Mouse (Mus musculus) bone marrow, adult 2 months (tissue): ENCODE data around the gene Adora3. TPM values are rescaled to one million over a fixed set of nuclear protein-coding genes. Genes with fewer than 3 reads are reported as not detected.

Experiments used
- H3K27ac ChIP-seq: fragments of 200-500 bp; 2 replicates; pipeline ENCODE4 v1.5.1; 2012; ENCODE audit warnings: low read depth, mild to moderate bottlenecking, control low read depth, inconsistent platforms, low read length; ENCODE audit not compliant: control insufficient read depth, poor library complexity, insufficient read depth
- H3K4me1 ChIP-seq: fragments of 200-500 bp; 2 replicates; pipeline ENCODE4 v1.6.1; 2011; ENCODE audit warnings: low read length; ENCODE audit not compliant: control insufficient read depth, insufficient read depth
- H3K4me3 ChIP-seq: fragments of 200-500 bp; replicated peaks from 2 replicates; pipeline ENCODE3; 2011; ENCODE audit warnings: mild to moderate bottlenecking, low read depth, low read length, control low read depth; ENCODE audit not compliant: control insufficient read depth
- CTCF ChIP-seq: fragments of 200-500 bp; IDR thresholded peaks from 2 replicates; pipeline ENCODE4 v1.5.1; 2011; ENCODE audit warnings: low read length, control low read depth; ENCODE audit not compliant: control insufficient read depth, insufficient read depth
- POLR2A ChIP-seq: fragments of 200-500 bp; IDR thresholded peaks from 2 replicates; pipeline ENCODE4 v1.6.1; 2011; ENCODE audit warnings: low read depth, mild to moderate bottlenecking, control low read depth, low read length, borderline replicate concordance; ENCODE audit not compliant: control insufficient read depth
- WGBS: fragments of 180-500 bp; shearing (Covaris S2); methylation state at CpG from one replicate; pipeline ENCODE4 v1.1.7; 2018; 5-methylcytosine and 5-hydroxymethylcytosine counted together
- polyA plus RNA-seq: library from polyadenylated mRNA; stranded (reverse); fragments of >200 nt; gene quantifications from 2 replicates; pipeline ENCODE4 v1.2.4, GENCODE M21; 2011; ENCODE audit warnings: low replicate concordance; ENCODE audit not compliant: missing spikeins, insufficient read depth, insufficient read length

Adora3 gene
- polyA plus RNA-seq, 1 experiment: 3.4 TPM

- Histone ChIP-seq H3K4me3 (no peak overlapping the region), H3K4me1 (peaks cover 1% of the 10 kb centered on the region), H3K27ac (no peak overlapping the region)
- 80% methylated on average over 9 of the region's 9 CpGs for WGBS
- TF ChIP-seq POLR2A: no peak
- TF ChIP-seq CTCF: no peak
These were observed 54.0 kb downstream of the Adora3 start for GRCm38 (mm10) chr3:105924616-105925015.

GRCm38 (mm10) chr3:105927561-105928194, 57.0 kb downstream of the Adora3 start:
- WGBS: 79% methylated on average over 7 of the region's 7 CpGs
- Histone ChIP-seq H3K4me1 (no peaks in the 10 kb centered on the region; the same call in none of the 2 replicates), H3K4me3 (no peak overlapping the region), H3K27ac (no peak overlapping the region)
- TF ChIP-seq POLR2A (no peak), CTCF (no peak)

- WGBS: 31% methylated on average over 3 of the region's 3 CpGs
- TF ChIP-seq POLR2A (no peak), CTCF (no peak)
- H3K4me1 ChIP-seq: no peaks in the 10 kb centered on the region; the same call in none of the 2 replicates
These were observed 57.5 kb downstream of the Adora3 start for GRCm38 (mm10) chr3:105928195-105928569.

GRCm38 (mm10) chr3:105928781-105929180, 58.1 kb downstream of the Adora3 start:
- Histone ChIP-seq H3K4me1 (no peaks in the 10 kb centered on the region; the same call in none of the 2 replicates), H3K4me3 (no peak overlapping the region), H3K27ac (no peak overlapping the region)
- TF ChIP-seq CTCF (no peak), POLR2A (no peak)
- 81% methylated on average over 6 of the region's 6 CpGs for WGBS

More at GRCm38 (mm10) chr3:105928195-105928569, 57.5 kb downstream of the Adora3 start:
- H3K27ac ChIP-seq: no peak overlapping the region
- H3K4me3 ChIP-seq: no peak overlapping the region

- TF ChIP-seq POLR2A: no peak
- 43% methylated on average over 7 of the region's 7 CpGs for WGBS
- Histone ChIP-seq H3K4me3 (peak overlapping the region; percentile 4), H3K27ac (no peak overlapping the region), H3K4me1 (no peaks in the 10 kb centered on the region; the same call in none of the 2 replicates)
These were observed 59.2 kb downstream of the Adora3 start for GRCm38 (mm10) chr3:105929821-105930220.

GRCm38 (mm10) chr3:105931095-105931494, 60.4 kb downstream of the Adora3 start:
- Histone ChIP-seq H3K4me1 (no peaks in the 10 kb centered on the region; the same call in none of the 2 replicates), H3K4me3 (no peak overlapping the region), H3K27ac (no peak overlapping the region)
- TF ChIP-seq CTCF (no peak), POLR2A (no peak)
- WGBS: 17% methylated on average over 2 of the region's 2 CpGs

- Histone ChIP-seq H3K4me3 (peak within 1 kb of the TSS; percentile 83), H3K4me1 (no peaks in the 10 kb centered on the region; the same call in none of the 2 replicates), H3K27ac (peak within 1 kb of the TSS; percentile 87)
- WGBS: 15% methylated on average over 8 of the region's 8 CpGs
- TF ChIP-seq POLR2A: no peak
These were observed 61.8 kb downstream of the Adora3 start, which contains the start of gene I830077J02Rik for GRCm38 (mm10) chr3:105932240-105933071. Gene I830077J02Rik (minus strand): TSS chr3:105932664.

- Histone ChIP-seq H3K27ac (no peak overlapping the region), H3K4me3 (no peak overlapping the region), H3K4me1 (no peaks in the 10 kb centered on the region; the same call in 1 of the 2 replicates)
- TF ChIP-seq CTCF: no peak
- no peak for TF ChIP-seq POLR2A
- 82% methylated on average over 6 of the region's 6 CpGs for WGBS
These were observed 63.3 kb downstream of the Adora3 start for GRCm38 (mm10) chr3:105933926-105934325.
